Mouse (Mus musculus) neural tube, embryonic 11.5 days (tissue): ENCODE measurements around the gene Cox6a2. TPM values are rescaled to one million over a fixed set of nuclear protein-coding genes. Genes with fewer than 3 reads are reported as not detected.

Source experiments
- ATAC-seq: fragments of 200-750 bp; cut with Nextera tagmentation; 2 replicates; pipeline ENCODE4 v1.8.0; 2017; ENCODE audit warnings: moderate number of reproducible peaks, mild to moderate bottlenecking, moderate TSS enrichment, moderate library complexity; ENCODE audit not compliant: insufficient read depth, low FRiP score, low TSS enrichment
- DNase-seq: peaks from one replicate; pipeline ENCODE4 v3.0.0-alpha.2; 2015; ENCODE audit warnings: low spot score
- H3K27ac ChIP-seq: fragments of 300-500 bp; sonication (generic); 2 replicates; pipeline ENCODE4 v1.5.1; 2014; ENCODE audit warnings: low read depth, mild to moderate bottlenecking, low read length
- H3K27me3 ChIP-seq: fragments of 300-500 bp; sonication (generic); 2 replicates; pipeline ENCODE4 v1.6.1; 2014; ENCODE audit warnings: mild to moderate bottlenecking, low read length, mixed read lengths; ENCODE audit not compliant: control insufficient read depth, insufficient read depth
- H3K36me3 ChIP-seq: fragments of 300-500 bp; sonication (generic); 2 replicates; pipeline ENCODE4 v1.6.1; 2014; ENCODE audit warnings: mild to moderate bottlenecking, low read length, moderate library complexity, mixed read lengths; ENCODE audit not compliant: control insufficient read depth, insufficient read depth
- H3K4me1 ChIP-seq: fragments of 300-500 bp; sonication (generic); 2 replicates; pipeline ENCODE4 v1.6.1; 2014; ENCODE audit warnings: low read length, mixed read lengths; ENCODE audit not compliant: control insufficient read depth, insufficient read depth
- H3K4me2 ChIP-seq: fragments of 300-500 bp; sonication (generic); 2 replicates; pipeline ENCODE4 v1.6.1; 2014; ENCODE audit warnings: low read depth, mild to moderate bottlenecking, moderate library complexity
- H3K4me3 ChIP-seq: fragments of 300-500 bp; sonication (generic); 2 replicates; pipeline ENCODE4 v1.5.1; 2014; ENCODE audit warnings: low read depth, low read length
- H3K9ac ChIP-seq: fragments of 300-500 bp; sonication (generic); 2 replicates; pipeline ENCODE4 v1.6.1; 2014; ENCODE audit warnings: mild to moderate bottlenecking, low read length
- H3K9me3 ChIP-seq: fragments of 300-500 bp; sonication (generic); 2 replicates; pipeline ENCODE4 v1.6.1; 2016; ENCODE audit warnings: low read length; ENCODE audit not compliant: control insufficient read depth
- WGBS: fragments of 180-500 bp; shearing (Covaris S2); extraction: QIAGEN DNeasy Blood & Tissue Kit; methylation state at CpG from one replicate; pipeline ENCODE4 v1.1.7; 2014; 5-methylcytosine and 5-hydroxymethylcytosine counted together
- polyA plus RNA-seq: library from polyadenylated mRNA; unstranded; fragments of >200 nt; fragmentation: Nextera tagmentation; extraction: Ambion mirVana; gene quantifications from 2 replicates; pipeline ENCODE4 v1.2.1, GENCODE M21; 2014

Gene Cox6a2
- polyA plus RNA-seq, 1 experiment from 2014 or later = 3.4 TPM

GRCm38 (mm10) chr7:128237927-128238778, 32.0 kb upstream of the Cox6a2 start, which contains the start of gene 9130023H24Rik:
Gene 9130023H24Rik (minus strand): TSS chr7:128238031.
- peak within 1 kb of the TSS; percentile 92 for H3K4me2 ChIP-seq
- H3K4me1 ChIP-seq = peaks cover 4% of the 10 kb centered on the region; the same call in 1 of the 2 replicates
- WGBS = under 1% methylated on average over 72 of the region's 72 CpGs
- H3K4me3 ChIP-seq = peak within 1 kb of the TSS; percentile 53
- H3K9me3 ChIP-seq = no peaks in the 10 kb centered on the region
- peaks cover 6% of the 10 kb centered on the region for H3K36me3 ChIP-seq
- peak; percentile 100 for DNase-seq
- H3K27ac ChIP-seq = peak within 1 kb of the TSS; percentile 86
- no peaks in the 10 kb centered on the region for H3K27me3 ChIP-seq
- ATAC-seq = peak; percentile 90
- peak within 1 kb of the TSS; percentile 76 for H3K9ac ChIP-seq

- Histone ChIP-seq H3K36me3 (peaks cover 6% of the 10 kb centered on the region), H3K9ac (peak overlapping the region; percentile 76), H3K4me1 (peaks cover 4% of the 10 kb centered on the region; the same call in 1 of the 2 replicates), H3K27me3 (no peaks in the 10 kb centered on the region), H3K27ac (peak overlapping the region; percentile 71), H3K9me3 (no peaks in the 10 kb centered on the region), H3K4me2 (peak overlapping the region; percentile 92), H3K4me3 (peak overlapping the region; percentile 53)
- under 1% methylated on average over 25 of the region's 25 CpGs for WGBS
- DNase-seq (no peak), ATAC-seq (no peak; the same call in 1 of the 2 replicates)
Observed at GRCm38 (mm10) chr7:128237593-128237926, 31.4 kb upstream of the Cox6a2 start.

- ATAC-seq = 0 out of 2 replicates have a peak, but pooled peaks have one; percentile 14
- WGBS = 26% methylated on average over 37 of the region's 37 CpGs
Observed at GRCm38 (mm10) chr7:128236856-128237592, 30.8 kb upstream of the Cox6a2 start, which contains the start of gene Armc5. Gene Armc5 (plus strand): TSS chr7:128237342.

GRCm38 (mm10) chr7:128236426-128236825, 30.2 kb upstream of the Cox6a2 start:
- Histone ChIP-seq H3K36me3 (peaks cover 6% of the 10 kb centered on the region), H3K27ac (no peak overlapping the region), H3K9me3 (no peaks in the 10 kb centered on the region), H3K27me3 (no peaks in the 10 kb centered on the region), H3K9ac (peak overlapping the region; percentile 76; the same call in 1 of the 2 replicates), H3K4me3 (no peak overlapping the region; the same call in 1 of the 2 replicates), H3K4me2 (0 out of 2 replicates have a peak overlapping the region, but pooled peaks have one; percentile 92), H3K4me1 (peaks cover 4% of the 10 kb centered on the region; the same call in 1 of the 2 replicates)
- ATAC-seq (no peak), DNase-seq (no peak)
- 94% methylated on average over 13 of the region's 13 CpGs for WGBS

More at GRCm38 (mm10) chr7:128236856-128237592, 30.8 kb upstream of the Cox6a2 start, which contains the start of gene Armc5:
- Histone ChIP-seq H3K27me3 (no peaks in the 10 kb centered on the region), H3K4me1 (peaks cover 4% of the 10 kb centered on the region; the same call in 1 of the 2 replicates), H3K9ac (peak within 1 kb of the TSS; percentile 76), H3K4me3 (peak within 1 kb of the TSS; percentile 53), H3K27ac (peak within 1 kb of the TSS; percentile 86), H3K36me3 (peaks cover 6% of the 10 kb centered on the region), H3K9me3 (no peaks in the 10 kb centered on the region), H3K4me2 (peak within 1 kb of the TSS; percentile 92)
- DNase-seq = peak; percentile 88

- DNase-seq = no peak
- no peak overlapping the region for H3K9ac ChIP-seq
- WGBS = 93% methylated on average over 1 of the region's 1 CpGs
- H3K4me1 ChIP-seq = peaks cover 4% of the 10 kb centered on the region; the same call in 1 of the 2 replicates
- peaks cover 3% of the 10 kb centered on the region for H3K36me3 ChIP-seq
- H3K4me3 ChIP-seq = no peak overlapping the region
- H3K27ac ChIP-seq = no peak overlapping the region
- ATAC-seq = no peak
- no peaks in the 10 kb centered on the region for H3K9me3 ChIP-seq
- H3K27me3 ChIP-seq = no peaks in the 10 kb centered on the region
- no peak overlapping the region for H3K4me2 ChIP-seq
Observed at GRCm38 (mm10) chr7:128235481-128235880, 29.3 kb upstream of the Cox6a2 start.

GRCm38 (mm10) chr7:128234796-128235195, 28.6 kb upstream of the Cox6a2 start:
- peaks cover 4% of the 10 kb centered on the region; the same call in 1 of the 2 replicates for H3K4me1 ChIP-seq
- WGBS = 86% methylated on average over 2 of the region's 2 CpGs
- no peaks in the 10 kb centered on the region for H3K36me3 ChIP-seq
- no peaks in the 10 kb centered on the region for H3K9me3 ChIP-seq
- ATAC-seq = no peak
- no peak overlapping the region for H3K9ac ChIP-seq
- H3K4me3 ChIP-seq = no peak overlapping the region
- no peak overlapping the region for H3K27ac ChIP-seq
- H3K27me3 ChIP-seq = no peaks in the 10 kb centered on the region
- H3K4me2 ChIP-seq = no peak overlapping the region
- no peak for DNase-seq

- WGBS = 39% methylated on average over 8 of the region's 8 CpGs
- Histone ChIP-seq H3K4me3 (no peak overlapping the region), H3K9ac (no peak overlapping the region), H3K4me2 (no peak overlapping the region), H3K27ac (no peak overlapping the region), H3K9me3 (no peaks in the 10 kb centered on the region), H3K36me3 (no peaks in the 10 kb centered on the region), H3K27me3 (no peaks in the 10 kb centered on the region), H3K4me1 (peaks cover 2% of the 10 kb centered on the region; the same call in 1 of the 2 replicates)
- DNase-seq (no peak), ATAC-seq (no peak)
Observed at GRCm38 (mm10) chr7:128231741-128232140, 25.6 kb upstream of the Cox6a2 start.

GRCm38 (mm10) chr7:128220936-128221335, 14.7 kb upstream of the Cox6a2 start:
- no peak overlapping the region for H3K4me3 ChIP-seq
- H3K4me1 ChIP-seq = no peaks in the 10 kb centered on the region
- no peak overlapping the region for H3K4me2 ChIP-seq
- 86% methylated on average over 3 of the region's 3 CpGs for WGBS
- no peaks in the 10 kb centered on the region for H3K9me3 ChIP-seq
- no peak overlapping the region for H3K27ac ChIP-seq
- no peaks in the 10 kb centered on the region for H3K27me3 ChIP-seq
- no peaks in the 10 kb centered on the region for H3K36me3 ChIP-seq
- H3K9ac ChIP-seq = no peak overlapping the region
- ATAC-seq = no peak
- no peak for DNase-seq
